In the genomic region with DNA sequence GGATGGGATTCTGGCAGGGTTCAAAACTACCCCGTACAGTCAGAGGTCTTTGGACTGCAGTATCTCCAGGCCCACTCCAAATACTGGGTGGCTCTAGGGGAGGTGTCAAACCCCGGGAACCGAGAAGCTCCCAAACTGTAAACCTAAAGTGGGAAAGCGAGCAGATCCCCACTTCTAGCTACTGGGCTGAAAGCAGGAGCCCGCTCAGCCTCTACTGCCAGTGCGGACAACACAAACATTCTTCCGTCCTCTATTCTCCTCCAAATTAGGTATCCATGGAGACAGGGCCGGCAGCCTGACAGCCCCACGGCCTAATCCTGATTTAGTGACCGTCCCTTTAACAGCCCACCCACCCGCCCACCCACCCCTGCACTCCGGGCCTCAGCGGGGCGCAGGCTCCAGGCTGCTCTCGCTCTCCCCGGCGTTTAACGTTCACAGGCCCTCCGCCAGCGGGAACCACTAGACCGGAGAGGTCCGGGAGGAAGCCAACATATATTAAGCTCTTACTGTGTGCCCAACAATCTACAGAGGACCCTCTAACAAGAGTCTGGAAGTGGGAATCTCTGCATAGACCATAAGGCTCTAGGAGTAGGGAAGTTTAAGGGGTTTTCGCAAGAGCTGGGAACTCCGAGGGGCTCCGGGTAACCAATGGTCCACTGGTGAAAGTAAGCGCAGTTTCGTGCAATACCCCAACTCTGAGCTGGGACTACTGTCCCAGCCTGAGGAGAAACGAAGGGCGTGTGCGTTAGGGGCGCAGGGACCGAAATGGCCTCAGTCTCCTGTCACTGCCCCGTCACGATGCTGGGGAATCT, we compare ENCODE assay signal across 8 mouse cellular contexts. TPM values are rescaled to one million over a fixed set of nuclear protein-coding genes. Genes with fewer than 3 reads are reported as not detected.
DNase-seq lines count a peak whose midpoint lies in the region; ATAC-seq and TF ChIP-seq lines count a peak whose summit lies in the region.

No protein-coding gene starts in this region.

- H3K4me2 ChIP-seq in lung, postnatal 0 days (replicated peaks; ENCODE audit: low read depth, low read length) = peak overlapping the region; percentile 93
- peak overlapping the region; percentile 83 for H3K4me2 ChIP-seq in forebrain, embryonic 14.5 days (ENCODE audit: low read length)
- peak overlapping the region; percentile 82 for H3K4me2 ChIP-seq in neural tube, embryonic 12.5 days (replicated peaks)

- TF ChIP-seq EP300 in lung, postnatal 0 days (IDR thresholded peaks at IDR 0.05) = no peak

- no peaks in the 10 kb centered on the region for H3K9me3 ChIP-seq in lung, postnatal 0 days (ENCODE audit: low read length)
- H3K9me3 ChIP-seq in forebrain, embryonic 14.5 days (replicated peaks; ENCODE audit: control insufficient read depth, low read length) = no peaks in the 10 kb centered on the region
- H3K9me3 ChIP-seq in neural tube, embryonic 12.5 days = no peaks in the 10 kb centered on the region

- no peak for DNase-seq in lung, postnatal 0 days (ENCODE audit: low spot score)
- no peak for DNase-seq in lung, postnatal 14 days
- DNase-seq in forebrain, embryonic 14.5 days (ENCODE audit: low spot score) = no peak
- DNase-seq in kidney, postnatal 14 days = peak; percentile 53
- DNase-seq in lung, postnatal 25 days (ENCODE audit: low spot score) = no peak

- WGBS in lung, postnatal 0 days = 1% methylated on average over 34 of the region's 34 CpGs
- 2% methylated on average over 34 of the region's 34 CpGs for WGBS in forebrain, embryonic 14.5 days
- WGBS in neural tube, embryonic 12.5 days = under 1% methylated on average over 34 of the region's 34 CpGs

- peaks cover 18% of the 10 kb centered on the region for H3K4me1 ChIP-seq in lung, postnatal 0 days (ENCODE audit: insufficient read depth, low read depth, low read length)
- peaks cover 9% of the 10 kb centered on the region; the same call in 1 of the 2 replicates for H3K4me1 ChIP-seq in forebrain, embryonic 14.5 days (ENCODE audit: control insufficient read depth, insufficient read depth, low read length)
- H3K4me1 ChIP-seq in neural tube, embryonic 12.5 days = peaks cover 67% of the 10 kb centered on the region

- no peaks in the 10 kb centered on the region for H3K27me3 ChIP-seq in lung, postnatal 0 days (replicated peaks; ENCODE audit: insufficient read depth, low read length)
- H3K27me3 ChIP-seq in forebrain, embryonic 14.5 days (replicated peaks; ENCODE audit: control insufficient read depth, insufficient read depth, low read length) = peaks cover 8% of the 10 kb centered on the region; the same call in 1 of the 2 replicates
- H3K27me3 ChIP-seq in neural tube, embryonic 12.5 days (replicated peaks) = no peaks in the 10 kb centered on the region; the same call in 1 of the 2 replicates

- ATAC-seq in lung, postnatal 0 days = no peak
- ATAC-seq in forebrain, embryonic 14.5 days = peak; percentile 30
- peak; percentile 71 for ATAC-seq in neural tube, embryonic 12.5 days (ENCODE audit: low FRiP score, low read depth)
- no peak for ATAC-seq in megakaryocyte progenitor cell, adult 5-6 weeks (replicated peaks; ENCODE audit: poor library complexity)
- no peak for ATAC-seq in CD4-positive, CD25-positive, alpha-beta regulatory T cell, adult 4 months

- H3K9ac ChIP-seq in lung, postnatal 0 days (replicated peaks; ENCODE audit: low read depth) = peak overlapping the region; percentile 65
- peak overlapping the region; percentile 69 for H3K9ac ChIP-seq in forebrain, embryonic 14.5 days (ENCODE audit: low read length)
- H3K9ac ChIP-seq in neural tube, embryonic 12.5 days = peak overlapping the region; percentile 98

- peak overlapping the region; percentile 87 for H3K4me3 ChIP-seq in lung, postnatal 0 days (ENCODE audit: low read depth, low read length)
- peak overlapping the region; percentile 55 for H3K4me3 ChIP-seq in forebrain, embryonic 14.5 days (ENCODE audit: low read depth, low read length)
- H3K4me3 ChIP-seq in neural tube, embryonic 12.5 days = peak overlapping the region; percentile 88

- H3K27ac ChIP-seq in lung, postnatal 0 days (ENCODE audit: low read length) = peak overlapping the region; percentile 88
- H3K27ac ChIP-seq in forebrain, embryonic 14.5 days (ENCODE audit: low read depth, low read length) = 0 out of 2 replicates have a peak overlapping the region, but pooled peaks have one; percentile 27
- peak overlapping the region; percentile 94 for H3K27ac ChIP-seq in neural tube, embryonic 12.5 days

- H3K36me3 ChIP-seq in lung, postnatal 0 days (ENCODE audit: insufficient read depth, low read length) = no peaks in the 10 kb centered on the region
- H3K36me3 ChIP-seq in forebrain, embryonic 14.5 days (ENCODE audit: control insufficient read depth, insufficient read depth, low read length) = no peaks in the 10 kb centered on the region
- no peaks in the 10 kb centered on the region for H3K36me3 ChIP-seq in neural tube, embryonic 12.5 days

- no peak for TF ChIP-seq CTCF in lung, postnatal 0 days (IDR thresholded peaks at IDR 0.05)

RNA-seq across cellular contexts. Expression of gene Fignl2, which starts 1.2 kb away (rescaled TPM):
- 0.48 and 0.60 TPM in 2 replicates for polyA plus RNA-seq in lung, postnatal 0 days (2015; fragmentation: Nextera tagmentation; extraction: Ambion mirVana)
- polyA plus RNA-seq in forebrain, embryonic 14.5 days (2014; fragmentation: Nextera tagmentation; extraction: Ambion mirVana) = 0.09 TPM in 1 of 2 replicates, not detected in the other
- polyA plus RNA-seq in neural tube, embryonic 12.5 days (2016; fragmentation: Nextera tagmentation; extraction: Ambion mirVana) = 0.55 and 0.84 TPM in 2 replicates
- not detected in 2 replicates for total RNA-seq in megakaryocyte progenitor cell, adult 5-6 weeks (2015)
- under 0.01 TPM in 1 of 2 replicates, not detected in the other for total RNA-seq in megakaryocyte progenitor cell, adult 5-6 weeks (2017)
- not detected for polyA plus RNA-seq in CD4-positive, CD25-positive, alpha-beta regulatory T cell, adult 4 months (2017; shearing (Covaris generic))

RNA-seq across cellular contexts. Expression of gene Gm47841, which starts 30.0 kb away (rescaled TPM):
- not detected in 2 replicates for polyA plus RNA-seq in lung, postnatal 0 days (2015; fragmentation: Nextera tagmentation; extraction: Ambion mirVana)
- not detected in 2 replicates for polyA plus RNA-seq in forebrain, embryonic 14.5 days (2014; fragmentation: Nextera tagmentation; extraction: Ambion mirVana)
- not detected in 2 replicates for polyA plus RNA-seq in neural tube, embryonic 12.5 days (2016; fragmentation: Nextera tagmentation; extraction: Ambion mirVana)
- not detected in 2 replicates for total RNA-seq in megakaryocyte progenitor cell, adult 5-6 weeks (2015)
- not detected in 2 replicates for total RNA-seq in megakaryocyte progenitor cell, adult 5-6 weeks (2017)
- polyA plus RNA-seq in CD4-positive, CD25-positive, alpha-beta regulatory T cell, adult 4 months (2017; shearing (Covaris generic)) = not detected

RNA-seq across cellular contexts. Expression of gene Ankrd33, which starts 38.3 kb away (rescaled TPM):
- 0.13 TPM in 1 of 2 replicates, not detected in the other for polyA plus RNA-seq in lung, postnatal 0 days (2015; fragmentation: Nextera tagmentation; extraction: Ambion mirVana)
- not detected in 2 replicates for polyA plus RNA-seq in forebrain, embryonic 14.5 days (2014; fragmentation: Nextera tagmentation; extraction: Ambion mirVana)
- not detected in 2 replicates for polyA plus RNA-seq in neural tube, embryonic 12.5 days (2016; fragmentation: Nextera tagmentation; extraction: Ambion mirVana)
- not detected in 2 replicates for total RNA-seq in megakaryocyte progenitor cell, adult 5-6 weeks (2015)
- not detected in 2 replicates for total RNA-seq in megakaryocyte progenitor cell, adult 5-6 weeks (2017)
- polyA plus RNA-seq in CD4-positive, CD25-positive, alpha-beta regulatory T cell, adult 4 months (2017; shearing (Covaris generic)) = not detected

RNA-seq across cellular contexts. Expression of gene Acvrl1, which starts 51.1 kb away (rescaled TPM):
- polyA plus RNA-seq in lung, postnatal 0 days (2015; fragmentation: Nextera tagmentation; extraction: Ambion mirVana) = 159 and 168 TPM in 2 replicates
- polyA plus RNA-seq in forebrain, embryonic 14.5 days (2014; fragmentation: Nextera tagmentation; extraction: Ambion mirVana) = 4.1 and 4.2 TPM in 2 replicates
- 8.3 and 10.2 TPM in 2 replicates for polyA plus RNA-seq in neural tube, embryonic 12.5 days (2016; fragmentation: Nextera tagmentation; extraction: Ambion mirVana)
- total RNA-seq in megakaryocyte progenitor cell, adult 5-6 weeks (2015) = 0.27 and 1.1 TPM in 2 replicates
- total RNA-seq in megakaryocyte progenitor cell, adult 5-6 weeks (2017) = 1.6 and 1.7 TPM in 2 replicates
- polyA plus RNA-seq in CD4-positive, CD25-positive, alpha-beta regulatory T cell, adult 4 months (2017; shearing (Covaris generic)) = 1 to 10 TPM; 3.8 to 5.2 TPM

Comparison
In these comparisons a context has a peak if more than half of its experiments do, and no peak if none do; other contexts are left out.
1. ATAC-seq: peak in forebrain, embryonic 14.5 days (single experiment) and neural tube, embryonic 12.5 days (single experiment); none in lung, postnatal 0 days (single experiment), megakaryocyte progenitor cell, adult 5-6 weeks (single experiment) and CD4-positive, CD25-positive, alpha-beta regulatory T cell, adult 4 months (single experiment).
2. H3K27ac ChIP-seq: peak in every context shown above with its lines; median percentile 94 in neural tube, embryonic 12.5 days; 88 in lung, postnatal 0 days; 27 in forebrain, embryonic 14.5 days.
3. Peak in every context shown above with its lines, with median percentiles within 50 percentile points of each other: H3K4me2 ChIP-seq, H3K4me3 ChIP-seq and H3K9ac ChIP-seq.